Mouse (Mus musculus) CH12.LX (cell line): ENCODE results near the gene Cblb.

ENCODE experiments used
- CTCF ChIP-seq, 2 experiments: IDR thresholded peaks in 1 of 2; conservative IDR thresholded peaks in 1 of 2; 2 replicates each; pipeline ENCODE4 v1.5.1; 2011 to 2012; ENCODE audit warnings: low read depth in 2 of 2, low read length in 2 of 2, improper control_type of control experiment in 1 of 2, inconsistent platforms in 1 of 2, mild to moderate bottlenecking in 1 of 2, moderate library complexity in 1 of 2
- EP300 ChIP-seq: IDR thresholded peaks from 2 replicates; pipeline ENCODE4 v1.6.1; 2011; ENCODE audit warnings: low read length, improper control_type of control experiment
- ETS1 ChIP-seq: conservative IDR thresholded peaks from 2 replicates; pipeline ENCODE4 v1.6.1; 2012; ENCODE audit warnings: low read depth, mild to moderate bottlenecking, inconsistent platforms, low read length, improper control_type of control experiment, moderate library complexity
- KAT2A ChIP-seq: IDR thresholded peaks from 2 replicates; pipeline ENCODE4 v1.6.1; 2012; ENCODE audit warnings: low read length, improper control_type of control experiment, inconsistent platforms; ENCODE audit not compliant: insufficient replicate concordance
- MAFK ChIP-seq: IDR thresholded peaks from 2 replicates; pipeline ENCODE4 v1.6.1; 2011; ENCODE audit warnings: low read length, improper control_type of control experiment; ENCODE audit not compliant: insufficient replicate concordance
- POLR2A ChIP-seq: IDR thresholded peaks from 2 replicates; pipeline ENCODE4 v1.6.1; 2011; ENCODE audit warnings: low read depth, mild to moderate bottlenecking, improper control_type of control experiment, low read length
- RCOR1 ChIP-seq: conservative IDR thresholded peaks from 2 replicates; pipeline ENCODE4 v1.6.1; 2012; ENCODE audit warnings: low read depth, mild to moderate bottlenecking, inconsistent platforms, low read length, improper control_type of control experiment
- ZMIZ1 ChIP-seq: IDR thresholded peaks from 2 replicates; pipeline ENCODE4 v1.6.1; 2012; ENCODE audit warnings: low read depth, mild to moderate bottlenecking, inconsistent platforms, low read length, improper control_type of control experiment
- ZNF384 ChIP-seq: IDR thresholded peaks from 2 replicates; pipeline ENCODE4 v1.6.1; 2012; ENCODE audit warnings: low read depth, low read length, improper control_type of control experiment, inconsistent platforms

- no peak for TF ChIP-seq POLR2A
- no peak for TF ChIP-seq ZNF384
- no peak for TF ChIP-seq CTCF (conservative IDR thresholded peaks at IDR 0.05 in 1 of 2, IDR thresholded peaks at IDR 0.05 in 1 of 2; ENCODE audit: low read depth in 2 of 2, low read length in 2 of 2)
- no peak for TF ChIP-seq ETS1
- no peak for TF ChIP-seq KAT2A
- TF ChIP-seq ZMIZ1, result no peak
- TF ChIP-seq RCOR1, result no peak
- TF ChIP-seq MAFK, result no peak
- TF ChIP-seq EP300, result no peak
Observed at GRCm38 (mm10) chr16:51986207-51986606, 44.8 kb upstream of the Cblb start.
